Mouse (Mus musculus) hindbrain, embryonic 15.5 days (tissue): ENCODE measurements at regions not wholly inside any gene's neighbourhood (a gene's known extent, or its start where the extent isn't known, plus 50 kb on each side); places are given as distances from the start of the nearest gene placed in this dataset.

Source experiments
- ATAC-seq: fragments of 200-750 bp; cut with Nextera tagmentation; 2 replicates; pipeline ENCODE4 v1.8.0; 2017; ENCODE audit warnings: low read depth, moderate number of reproducible peaks, moderate TSS enrichment; ENCODE audit not compliant: low FRiP score
- H3K27ac ChIP-seq: fragments of 300-500 bp; sonication (generic); replicated peaks from 2 replicates; pipeline ENCODE4 v1.5.1; 2015; ENCODE audit warnings: mild to moderate bottlenecking, inconsistent platforms
- H3K27me3 ChIP-seq: fragments of 300-500 bp; sonication (generic); 2 replicates; pipeline ENCODE4 v1.6.1; 2015; ENCODE audit warnings: control low read depth, inconsistent platforms
- H3K36me3 ChIP-seq: fragments of 300-500 bp; sonication (generic); 2 replicates; pipeline ENCODE4 v1.6.1; 2015; ENCODE audit warnings: control low read depth, inconsistent platforms
- H3K4me1 ChIP-seq: fragments of 300-500 bp; sonication (generic); replicated peaks from 2 replicates; pipeline ENCODE4 v1.6.1; 2015; ENCODE audit warnings: control low read depth, inconsistent platforms
- H3K4me2 ChIP-seq: fragments of 300-500 bp; sonication (generic); 2 replicates; pipeline ENCODE4 v1.6.1; 2015; ENCODE audit warnings: moderate library complexity, mild to moderate bottlenecking, inconsistent platforms
- H3K4me3 ChIP-seq: fragments of 300-500 bp; sonication (generic); 2 replicates; pipeline ENCODE4 v1.5.1; 2015; ENCODE audit warnings: mild to moderate bottlenecking, inconsistent platforms
- H3K9ac ChIP-seq: fragments of 300-500 bp; sonication (generic); 2 replicates; pipeline ENCODE4 v1.6.1; 2015; ENCODE audit warnings: inconsistent platforms
- H3K9me3 ChIP-seq: fragments of 300-500 bp; sonication (generic); 2 replicates; pipeline ENCODE4 v1.6.1; 2016; ENCODE audit warnings: control low read depth, inconsistent platforms
- WGBS: fragments of 180-500 bp; shearing (Covaris S2); methylation state at CpG from one replicate; pipeline ENCODE4 v1.1.7; 2015; 5-methylcytosine and 5-hydroxymethylcytosine counted together

DNA sequence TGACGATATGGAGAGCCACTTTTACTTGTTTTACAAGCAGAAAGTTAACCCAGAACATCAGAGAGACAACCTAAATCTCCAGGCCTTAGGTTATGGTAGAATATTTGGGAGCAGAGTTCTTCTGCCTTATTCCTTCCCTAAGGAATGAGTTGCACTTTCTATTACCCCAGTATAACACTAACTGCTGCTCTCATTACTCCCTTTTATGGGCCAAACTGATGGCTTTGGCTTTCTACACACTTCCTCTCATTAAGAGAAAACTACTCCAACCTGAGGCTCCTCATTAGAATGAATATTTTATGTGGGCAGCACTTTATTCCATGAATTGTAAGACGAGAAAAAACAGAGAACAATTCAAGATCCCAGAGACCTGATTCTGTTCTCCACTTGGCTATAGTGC is 289.0 kb upstream of the Tnc start:
- no peaks in the 10 kb centered on the region for H3K4me1 ChIP-seq
- no peak for ATAC-seq
- H3K9ac ChIP-seq: no peak overlapping the region
- H3K27ac ChIP-seq: no peak overlapping the region
- H3K36me3 ChIP-seq: no peaks in the 10 kb centered on the region
- H3K4me3 ChIP-seq: no peak overlapping the region
- WGBS: 62% methylated on average over 2 of the region's 2 CpGs
- H3K4me2 ChIP-seq: no peak overlapping the region
- no peaks in the 10 kb centered on the region for H3K9me3 ChIP-seq
- H3K27me3 ChIP-seq: no peaks in the 10 kb centered on the region

DNA sequence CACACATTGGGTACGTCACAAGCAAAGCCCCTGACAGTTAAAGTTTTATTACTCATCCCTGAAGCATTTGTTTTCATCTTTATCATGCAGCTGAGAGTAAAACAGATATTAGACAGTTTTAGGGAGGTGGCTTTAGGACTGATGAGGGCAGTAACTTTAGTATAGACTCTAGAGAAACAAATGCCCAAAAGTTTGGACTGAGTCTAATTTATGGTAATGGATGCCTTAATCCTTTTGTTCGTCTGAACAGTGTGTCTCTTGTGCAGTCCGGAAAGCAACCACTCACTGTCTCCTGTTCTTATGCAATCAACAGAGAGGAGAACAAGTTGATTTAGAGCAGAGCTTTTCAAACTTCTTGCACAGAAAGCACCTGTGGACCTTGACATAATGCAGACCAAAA is 283.4 kb upstream of the Tnc start:
- H3K9me3 ChIP-seq: no peaks in the 10 kb centered on the region
- WGBS: 31% methylated on average over 3 of the region's 3 CpGs
- no peak overlapping the region for H3K4me2 ChIP-seq
- no peaks in the 10 kb centered on the region for H3K36me3 ChIP-seq
- no peaks in the 10 kb centered on the region for H3K4me1 ChIP-seq
- no peak overlapping the region for H3K4me3 ChIP-seq
- no peak for ATAC-seq
- no peak overlapping the region for H3K9ac ChIP-seq
- H3K27ac ChIP-seq: no peak overlapping the region
- H3K27me3 ChIP-seq: no peaks in the 10 kb centered on the region

DNA sequence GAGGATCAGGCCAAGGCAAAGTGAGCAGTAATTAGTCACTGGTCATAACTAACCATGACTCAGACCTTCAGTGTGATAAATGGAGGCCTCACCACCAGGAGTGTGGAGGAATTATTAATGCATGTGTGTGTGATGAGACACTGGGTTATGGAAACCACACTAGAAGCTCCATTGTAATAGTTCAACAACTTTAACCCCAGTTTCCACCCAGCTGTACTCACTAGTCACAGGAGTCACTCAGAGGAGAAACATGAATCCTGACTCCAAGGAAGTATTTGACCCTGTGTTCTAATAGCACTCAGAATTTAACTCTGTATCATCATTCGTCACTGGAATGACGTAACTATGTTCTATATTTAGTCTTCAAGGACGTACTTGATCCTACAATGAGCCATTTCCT is 277.6 kb upstream of the Tnc start:
- no peaks in the 10 kb centered on the region for H3K36me3 ChIP-seq
- 84% methylated on average over 3 of the region's 3 CpGs for WGBS
- no peaks in the 10 kb centered on the region for H3K4me1 ChIP-seq
- ATAC-seq: no peak
- H3K27me3 ChIP-seq: no peaks in the 10 kb centered on the region
- H3K9me3 ChIP-seq: no peaks in the 10 kb centered on the region
- no peak overlapping the region for H3K27ac ChIP-seq
- no peak overlapping the region for H3K9ac ChIP-seq
- H3K4me3 ChIP-seq: no peak overlapping the region
- no peak overlapping the region for H3K4me2 ChIP-seq

GRCm38 (mm10) chr4:64316553-64317347 is 269.9 kb upstream of the Tnc start:
- WGBS: 60% methylated on average over 3 of the region's 3 CpGs
- Histone ChIP-seq H3K4me3 (no peak overlapping the region), H3K4me1 (no peaks in the 10 kb centered on the region), H3K9me3 (no peaks in the 10 kb centered on the region), H3K27ac (no peak overlapping the region), H3K36me3 (no peaks in the 10 kb centered on the region), H3K27me3 (no peaks in the 10 kb centered on the region), H3K9ac (no peak overlapping the region), H3K4me2 (no peak overlapping the region)
- ATAC-seq: 0 out of 2 replicates have a peak, but pooled peaks have one; percentile 30

DNA sequence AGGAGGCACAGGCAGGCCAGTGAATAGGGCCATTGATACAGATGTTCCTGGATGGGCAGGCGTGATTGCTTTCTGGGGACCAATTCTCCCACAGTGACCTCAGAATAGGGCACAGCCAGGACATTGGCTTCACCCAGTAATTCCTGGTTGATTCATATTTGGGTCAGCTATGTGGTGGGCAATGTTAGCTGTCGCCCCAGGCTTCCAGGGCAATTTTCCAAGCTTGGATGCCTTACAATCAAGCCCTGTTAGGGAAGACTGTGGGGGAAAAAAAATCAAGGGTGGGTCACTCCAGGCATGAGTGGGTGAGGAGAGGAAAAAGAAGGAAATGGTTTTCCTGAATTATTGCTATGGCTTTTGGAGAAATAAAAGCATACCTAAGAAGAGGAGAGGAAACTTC is 250.1 kb upstream of the Tnc start:
- H3K4me3 ChIP-seq: no peak overlapping the region
- no peak overlapping the region for H3K27ac ChIP-seq
- no peak overlapping the region for H3K9ac ChIP-seq
- H3K4me2 ChIP-seq: no peak overlapping the region
- H3K9me3 ChIP-seq: no peaks in the 10 kb centered on the region
- no peak for ATAC-seq
- WGBS: 81% methylated on average over 2 of the region's 2 CpGs
- H3K27me3 ChIP-seq: no peaks in the 10 kb centered on the region
- H3K4me1 ChIP-seq: no peaks in the 10 kb centered on the region
- no peaks in the 10 kb centered on the region for H3K36me3 ChIP-seq

- Histone ChIP-seq H3K27ac (0 out of 2 replicates have a peak overlapping the region, but pooled peaks have one; percentile 2), H3K9me3 (no peaks in the 10 kb centered on the region), H3K27me3 (no peaks in the 10 kb centered on the region), H3K4me2 (no peak overlapping the region), H3K36me3 (no peaks in the 10 kb centered on the region), H3K9ac (no peak overlapping the region), H3K4me1 (no peaks in the 10 kb centered on the region), H3K4me3 (no peak overlapping the region)
- ATAC-seq: peak; percentile 87
- WGBS: 62% methylated on average over 1 of the region's 1 CpGs
Measured at GRCm38 (mm10) chr4:64282471-64282870, 235.7 kb upstream of the Tnc start.

- ATAC-seq: no peak
Measured at GRCm38 (mm10) chr4:64276980-64277379, 230.2 kb upstream of the Tnc start.

GRCm38 (mm10) chr4:64274291-64274960 is 227.6 kb upstream of the Tnc start:
- no peaks in the 10 kb centered on the region for H3K36me3 ChIP-seq
- H3K4me1 ChIP-seq: no peaks in the 10 kb centered on the region
- no peaks in the 10 kb centered on the region for H3K9me3 ChIP-seq
- H3K27ac ChIP-seq: no peak overlapping the region
- 66% methylated on average over 3 of the region's 3 CpGs for WGBS
- H3K9ac ChIP-seq: no peak overlapping the region
- no peaks in the 10 kb centered on the region for H3K27me3 ChIP-seq
- ATAC-seq: peak; percentile 96
- H3K4me3 ChIP-seq: no peak overlapping the region
- no peak overlapping the region for H3K4me2 ChIP-seq

More at GRCm38 (mm10) chr4:64276980-64277379, 230.2 kb upstream of the Tnc start:
- H3K9me3 ChIP-seq: no peaks in the 10 kb centered on the region
- H3K4me2 ChIP-seq: no peak overlapping the region
- H3K4me1 ChIP-seq: no peaks in the 10 kb centered on the region
- H3K27me3 ChIP-seq: no peaks in the 10 kb centered on the region
- no peaks in the 10 kb centered on the region for H3K36me3 ChIP-seq
- 45% methylated on average over 2 of the region's 2 CpGs for WGBS
- H3K4me3 ChIP-seq: no peak overlapping the region
- no peak overlapping the region for H3K27ac ChIP-seq
- H3K9ac ChIP-seq: no peak overlapping the region

DNA sequence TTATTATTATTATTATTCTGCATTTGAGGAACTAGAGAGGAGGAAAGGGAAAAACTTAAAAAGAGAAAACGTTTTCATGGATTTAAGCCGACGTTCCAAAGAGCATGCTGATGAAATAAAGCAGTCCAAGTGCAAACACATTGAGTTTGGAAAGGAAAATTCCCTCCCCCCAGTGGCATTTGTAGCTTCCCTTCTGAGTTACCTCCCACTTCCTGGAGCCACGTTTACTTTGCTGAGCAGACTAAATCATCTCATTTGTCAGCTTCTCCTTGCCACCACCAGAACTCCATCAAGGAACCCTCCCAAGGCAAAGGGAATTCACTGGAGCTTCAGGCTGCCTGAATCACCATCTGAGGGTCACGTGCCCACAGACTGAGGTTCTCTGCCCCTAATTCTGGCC is 223.0 kb upstream of the Tnc start:
- no peak overlapping the region for H3K27ac ChIP-seq
- no peaks in the 10 kb centered on the region for H3K9me3 ChIP-seq
- H3K27me3 ChIP-seq: no peaks in the 10 kb centered on the region
- H3K9ac ChIP-seq: no peak overlapping the region
- ATAC-seq: no peak
- no peaks in the 10 kb centered on the region for H3K4me1 ChIP-seq
- no peak overlapping the region for H3K4me2 ChIP-seq
- H3K4me3 ChIP-seq: no peak overlapping the region
- no peaks in the 10 kb centered on the region for H3K36me3 ChIP-seq
- 69% methylated on average over 5 of the region's 5 CpGs for WGBS

- no peaks in the 10 kb centered on the region for H3K9me3 ChIP-seq
- H3K4me1 ChIP-seq: no peaks in the 10 kb centered on the region
- no peak for ATAC-seq
- WGBS: 91% methylated on average over 2 of the region's 2 CpGs
- no peak overlapping the region for H3K27ac ChIP-seq
- no peak overlapping the region for H3K4me2 ChIP-seq
- no peak overlapping the region for H3K4me3 ChIP-seq
- no peak overlapping the region for H3K9ac ChIP-seq
- H3K36me3 ChIP-seq: no peaks in the 10 kb centered on the region
- H3K27me3 ChIP-seq: no peaks in the 10 kb centered on the region
Measured at GRCm38 (mm10) chr4:64269117-64269516, 222.3 kb upstream of the Tnc start.

- no peak for ATAC-seq
- H3K36me3 ChIP-seq: no peaks in the 10 kb centered on the region
- no peak overlapping the region for H3K9ac ChIP-seq
- H3K9me3 ChIP-seq: no peaks in the 10 kb centered on the region
- no peak overlapping the region for H3K27ac ChIP-seq
- no peaks in the 10 kb centered on the region for H3K27me3 ChIP-seq
- no peak overlapping the region for H3K4me2 ChIP-seq
- H3K4me1 ChIP-seq: no peaks in the 10 kb centered on the region
- H3K4me3 ChIP-seq: no peak overlapping the region
Measured at GRCm38 (mm10) chr4:64260473-64260872, 213.7 kb upstream of the Tnc start.

DNA sequence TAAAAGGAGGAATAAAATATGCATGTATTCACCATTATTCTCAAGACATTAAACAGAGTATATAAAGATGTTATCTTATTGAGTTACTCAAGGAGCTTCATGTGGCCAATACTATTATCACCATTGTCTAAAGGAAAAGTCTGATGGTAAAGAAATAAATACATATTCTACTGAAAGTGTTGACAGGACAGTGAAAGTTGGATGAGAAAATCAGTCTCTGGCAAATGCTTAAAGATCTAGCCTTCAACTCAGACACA is 213.3 kb upstream of the Tnc start:
- no peak overlapping the region for H3K9ac ChIP-seq
- no peak for ATAC-seq
- no peaks in the 10 kb centered on the region for H3K9me3 ChIP-seq
- H3K4me1 ChIP-seq: no peaks in the 10 kb centered on the region
- H3K27ac ChIP-seq: no peak overlapping the region
- no peaks in the 10 kb centered on the region for H3K27me3 ChIP-seq
- H3K36me3 ChIP-seq: no peaks in the 10 kb centered on the region
- H3K4me2 ChIP-seq: no peak overlapping the region
- H3K4me3 ChIP-seq: no peak overlapping the region
